Mouse (Mus musculus): ENCODE measurements at regions not wholly inside any gene's neighbourhood (a gene's known extent, or its start where the extent isn't known, plus 50 kb on each side); places are given as distances from the start of the nearest gene placed in this dataset.
A peak's percentile ranks its signal among the peaks of the same experiment; 100 is the strongest.

- no peak for DNase-seq
Observed at GRCm38 (mm10) chr1:75612083-75612720, 66.1 kb downstream of the Slc4a3 start.

GRCm38 (mm10) chr1:75613206-75613605, 67.1 kb downstream of the Slc4a3 start:
- DNase-seq = no peak

- no peak for DNase-seq
Observed at GRCm38 (mm10) chr1:75616971-75617370, 70.9 kb downstream of the Slc4a3 start.

- DNase-seq = no peak
Observed at GRCm38 (mm10) chr1:75618367-75618790, 72.3 kb downstream of the Slc4a3 start.

GRCm38 (mm10) chr1:75630287-75630686, 84.2 kb downstream of the Slc4a3 start:
- no peak for DNase-seq

GRCm38 (mm10) chr1:75631729-75632128, 85.7 kb downstream of the Slc4a3 start:
- no peak for DNase-seq

GRCm38 (mm10) chr1:75635591-75635990, 89.5 kb downstream of the Slc4a3 start:
- DNase-seq = no peak

- DNase-seq = no peak
Observed at GRCm38 (mm10) chr1:75639031-75640001, 93.2 kb downstream of the Slc4a3 start.

GRCm38 (mm10) chr1:75642496-75642895, 96.4 kb downstream of the Slc4a3 start:
- no peak for DNase-seq

- no peak for DNase-seq
Observed at GRCm38 (mm10) chr1:75652547-75652946, 106.5 kb downstream of the Slc4a3 start.

- DNase-seq = no peak
Observed at GRCm38 (mm10) chr1:75652987-75653573, 107.0 kb downstream of the Slc4a3 start.

- peak; percentile 61 for DNase-seq
Observed at GRCm38 (mm10) chr1:75653671-75654076, 107.6 kb downstream of the Slc4a3 start.

- DNase-seq = no peak
Observed at GRCm38 (mm10) chr1:75656592-75656991, 110.5 kb downstream of the Slc4a3 start.

- DNase-seq = no peak
Observed at GRCm38 (mm10) chr1:75660336-75661100, 114.5 kb downstream of the Slc4a3 start.

GRCm38 (mm10) chr1:75662141-75662990, 116.3 kb downstream of the Slc4a3 start:
- DNase-seq = no peak

GRCm38 (mm10) chr1:75667736-75668269, 121.7 kb downstream of the Slc4a3 start:
- no peak for DNase-seq

GRCm38 (mm10) chr1:75676295-75676694, 130.2 kb downstream of the Slc4a3 start:
- no peak for DNase-seq

- DNase-seq = no peak
Observed at GRCm38 (mm10) chr1:75677695-75678094, 131.6 kb downstream of the Slc4a3 start.

GRCm38 (mm10) chr1:75678279-75678678, 132.2 kb downstream of the Slc4a3 start:
- no peak for DNase-seq

GRCm38 (mm10) chr1:75680366-75680765, 134.3 kb downstream of the Slc4a3 start:
- DNase-seq = no peak

- no peak for DNase-seq
Observed at GRCm38 (mm10) chr1:75681913-75682312, 135.8 kb downstream of the Slc4a3 start.
